Mouse (Mus musculus) limb, embryonic 14.5 days (tissue): ENCODE results near the gene Dlec1. TPM values are rescaled to one million over a fixed set of nuclear protein-coding genes. Genes with fewer than 3 reads are reported as not detected.
A peak's percentile ranks its signal among the peaks of the same experiment; 100 is the strongest.

Experiments used
- ATAC-seq: fragments of 200-750 bp; cut with Nextera tagmentation; 2 replicates; pipeline ENCODE4 v1.8.0; 2017; ENCODE audit warnings: low read depth, moderate number of reproducible peaks, moderate TSS enrichment; ENCODE audit not compliant: low FRiP score
- DNase-seq: peaks from one replicate; pipeline ENCODE4 v3.0.0-alpha.2; 2015; ENCODE audit warnings: low spot score
- H3K27ac ChIP-seq: fragments of 300-500 bp; sonication (generic); replicated peaks from 2 replicates; pipeline ENCODE4 v1.5.1; 2014; ENCODE audit warnings: low read depth, mild to moderate bottlenecking, low read length, moderate library complexity, mixed read lengths
- H3K27me3 ChIP-seq: fragments of 300-500 bp; sonication (generic); 2 replicates; pipeline ENCODE4 v1.6.1; 2014; ENCODE audit warnings: low read length, mixed read lengths; ENCODE audit not compliant: control insufficient read depth, insufficient read depth
- H3K36me3 ChIP-seq: fragments of 300-500 bp; sonication (generic); 2 replicates; pipeline ENCODE4 v1.6.1; 2014; ENCODE audit warnings: mild to moderate bottlenecking, low read length, moderate library complexity, mixed read lengths; ENCODE audit not compliant: control insufficient read depth, insufficient read depth
- H3K4me1 ChIP-seq: fragments of 300-500 bp; sonication (generic); 2 replicates; pipeline ENCODE4 v1.6.1; 2014; ENCODE audit warnings: antibody characterized with exemption, low read length, mixed read lengths; ENCODE audit not compliant: control insufficient read depth, insufficient read depth
- H3K4me2 ChIP-seq: fragments of 300-500 bp; sonication (generic); replicated peaks from 2 replicates; pipeline ENCODE4 v1.6.1; 2014; ENCODE audit warnings: low read depth, mild to moderate bottlenecking, low read length, moderate library complexity; ENCODE audit not compliant: severe bottlenecking
- H3K4me3 ChIP-seq: fragments of 300-500 bp; sonication (generic); replicated peaks from 2 replicates; pipeline ENCODE4 v1.5.1; 2014; ENCODE audit warnings: low read length
- H3K9ac ChIP-seq: fragments of 300-500 bp; sonication (generic); 2 replicates; pipeline ENCODE4 v1.6.1; 2014; ENCODE audit warnings: mild to moderate bottlenecking, low read depth, low read length, moderate library complexity; ENCODE audit not compliant: severe bottlenecking
- H3K9me3 ChIP-seq: fragments of 300-500 bp; sonication (generic); 2 replicates; pipeline ENCODE4 v1.6.1; 2016; ENCODE audit warnings: low read length; ENCODE audit not compliant: control insufficient read depth
- POLR2A ChIP-seq: fragments of 200-500 bp; IDR thresholded peaks from 2 replicates; pipeline ENCODE4 v1.8.0; 2012; ENCODE audit warnings: inconsistent platforms, mild to moderate bottlenecking, moderate library complexity, borderline replicate concordance; ENCODE audit not compliant: insufficient read depth, insufficient read length; ENCODE audit errors: extremely low read depth
- WGBS: fragments of 180-500 bp; shearing (Covaris S2); extraction: QIAGEN DNeasy Blood & Tissue Kit; methylation state at CpG from one replicate; pipeline ENCODE4 v1.1.7; 2014; 5-methylcytosine and 5-hydroxymethylcytosine counted together
- polyA plus RNA-seq, 2 experiments: library from polyadenylated mRNA; depleted of rRNA in 1 of 2; stranded (reverse) in 1 of 2; unstranded in 1 of 2; fragments of >200 nt; fragmentation: Nextera tagmentation in 1 of 2; extraction: Ambion mirVana in 1 of 2; gene quantifications; 2 replicates each; pipeline versions ENCODE4 v1.2.1 to v1.2.3; 2012 to 2014

The Dlec1 gene
- polyA plus RNA-seq, 2 experiments, result 0.81 to 1.5 TPM

DNA sequence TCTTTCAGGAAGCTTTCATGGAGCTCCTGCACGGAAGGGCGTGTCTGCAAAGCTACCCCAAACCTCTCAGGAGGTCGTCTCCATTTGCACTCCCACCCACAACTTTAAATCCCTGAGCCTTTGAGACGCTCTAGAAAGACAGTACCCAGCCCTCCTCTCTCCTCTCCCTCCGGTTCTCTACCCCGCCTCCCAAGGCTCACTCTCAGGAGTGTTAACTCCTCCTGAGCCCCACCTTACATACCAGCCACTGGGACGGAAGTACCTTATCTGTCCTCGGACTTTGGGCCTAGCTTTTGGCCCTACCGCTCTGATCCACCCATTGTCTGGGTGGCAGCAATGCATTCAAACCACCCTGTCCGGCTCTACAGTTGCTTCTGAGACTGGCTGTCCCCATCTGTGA, 18.3 kb upstream of the Dlec1 start:
- WGBS, result 72% methylated on average over 10 of the region's 10 CpGs

DNA sequence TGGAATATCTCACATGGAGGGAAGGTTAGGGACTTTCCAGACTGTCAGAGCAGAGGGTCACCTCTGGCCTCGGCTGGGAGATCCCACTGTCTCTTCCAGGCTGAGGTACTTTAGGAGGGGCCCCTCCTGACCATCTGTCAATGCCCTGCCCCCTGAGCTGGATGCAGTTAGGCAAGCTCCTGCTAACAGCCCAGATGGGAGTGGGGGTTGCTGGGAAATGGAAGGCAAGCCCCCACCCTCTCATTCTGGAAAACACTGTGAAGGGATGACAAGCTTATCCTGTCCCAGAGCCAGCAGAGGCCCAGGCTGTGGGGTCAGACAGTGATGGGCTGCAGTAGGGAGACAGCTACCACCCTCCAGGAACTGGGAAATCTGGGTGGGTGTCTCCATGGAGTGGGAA, 15.8 kb upstream of the Dlec1 start:
- Histone ChIP-seq H3K36me3 (peaks cover 19% of the 10 kb centered on the region), H3K9ac (no peak overlapping the region), H3K4me3 (no peak overlapping the region), H3K4me1 (peaks cover 15% of the 10 kb centered on the region; the same call in 1 of the 2 replicates), H3K4me2 (no peak overlapping the region), H3K27me3 (no peaks in the 10 kb centered on the region), H3K9me3 (no peaks in the 10 kb centered on the region), H3K27ac (no peak overlapping the region)
- 36% methylated on average over 1 of the region's 1 CpGs for WGBS
- ATAC-seq, result no peak
- DNase-seq, result no peak
- TF ChIP-seq POLR2A, result no peak

More for the DNA sequence above, 18.3 kb upstream of the Dlec1 start:
- peaks cover 36% of the 10 kb centered on the region for H3K36me3 ChIP-seq
- H3K4me2 ChIP-seq, result no peak overlapping the region
- no peak for TF ChIP-seq POLR2A
- H3K4me3 ChIP-seq, result no peak overlapping the region
- H3K9ac ChIP-seq, result no peak overlapping the region
- ATAC-seq, result no peak
- H3K4me1 ChIP-seq, result peaks cover 15% of the 10 kb centered on the region; the same call in 1 of the 2 replicates
- no peak for DNase-seq
- no peaks in the 10 kb centered on the region for H3K9me3 ChIP-seq
- no peak overlapping the region for H3K27ac ChIP-seq
- no peaks in the 10 kb centered on the region for H3K27me3 ChIP-seq

DNA sequence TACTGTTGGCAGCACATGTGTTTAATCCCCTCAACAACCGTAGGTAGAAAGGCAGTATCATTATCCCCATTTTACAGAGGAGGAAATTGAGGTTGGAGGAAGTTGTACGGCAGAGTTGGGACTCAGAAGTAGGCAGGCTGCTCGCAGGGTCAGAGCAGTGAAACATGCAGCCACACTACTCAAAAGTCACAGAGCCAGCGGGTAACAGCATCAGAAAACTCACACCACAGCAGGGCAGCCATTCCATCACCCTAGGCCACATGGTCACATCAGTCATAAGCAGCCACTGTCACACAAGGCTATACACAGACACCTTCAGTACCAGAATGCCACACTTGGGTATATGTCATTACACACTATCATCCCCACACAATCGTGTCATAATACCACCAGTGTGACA, 15.0 kb upstream of the Dlec1 start:
- H3K9ac ChIP-seq, result no peak overlapping the region

DNA sequence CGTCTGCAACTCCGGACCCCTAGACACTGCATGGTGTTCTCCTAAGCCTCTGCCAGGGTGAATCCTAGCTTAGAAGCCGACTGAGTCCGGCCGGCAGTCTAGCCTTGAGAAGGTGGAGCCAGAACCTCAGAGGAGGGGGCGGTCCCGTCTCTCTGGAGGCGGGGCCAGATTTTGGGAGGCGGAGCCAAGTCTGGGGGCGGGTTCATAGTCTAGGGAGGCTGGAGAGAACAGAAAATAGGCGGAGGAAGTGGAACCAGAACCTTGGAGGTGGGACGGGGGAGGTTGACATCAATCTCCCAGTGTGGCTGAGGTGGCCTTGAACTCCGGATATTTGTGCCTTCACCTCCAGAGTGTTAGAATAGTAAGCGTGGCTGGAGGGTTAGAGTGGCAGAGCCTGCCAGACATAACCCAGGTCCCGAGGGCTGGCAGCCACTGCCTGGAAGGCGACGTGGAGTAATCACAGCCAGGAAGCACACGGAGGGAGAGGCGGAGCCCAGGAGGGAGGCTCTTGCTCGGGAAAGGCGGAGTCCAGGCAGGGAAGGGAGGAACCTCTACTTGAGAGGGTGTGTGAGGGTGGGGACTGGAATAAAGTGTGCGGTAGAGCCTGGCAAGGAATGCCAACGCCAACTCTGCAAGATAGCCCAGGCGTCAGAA, 14.0 kb upstream of the Dlec1 start:
- no peak for TF ChIP-seq POLR2A
- Histone ChIP-seq H3K9ac (0 out of 2 replicates have a peak overlapping the region, but pooled peaks have one; percentile 9), H3K4me1 (peaks cover 20% of the 10 kb centered on the region), H3K36me3 (peaks cover 13% of the 10 kb centered on the region; the same call in 1 of the 2 replicates), H3K27me3 (no peaks in the 10 kb centered on the region), H3K4me3 (peak overlapping the region; percentile 35), H3K9me3 (no peaks in the 10 kb centered on the region), H3K27ac (no peak overlapping the region; the same call in 1 of the 2 replicates), H3K4me2 (peak overlapping the region; percentile 53)
- DNase-seq (peak; percentile 78), ATAC-seq (peak; percentile 85)
- WGBS, result 1% methylated on average over 23 of the region's 24 CpGs

More for the DNA sequence above, 15.0 kb upstream of the Dlec1 start:
- H3K4me1 ChIP-seq, result peaks cover 17% of the 10 kb centered on the region
- ATAC-seq (no peak), DNase-seq (no peak)
- H3K27me3 ChIP-seq, result no peaks in the 10 kb centered on the region
- TF ChIP-seq POLR2A, result no peak
- 87% methylated on average over 5 of the region's 5 CpGs for WGBS
- peaks cover 13% of the 10 kb centered on the region; the same call in 1 of the 2 replicates for H3K36me3 ChIP-seq
- H3K9me3 ChIP-seq, result no peaks in the 10 kb centered on the region
- H3K4me3 ChIP-seq, result no peak overlapping the region
- H3K4me2 ChIP-seq, result peak overlapping the region; percentile 53; the same call in 1 of the 2 replicates
- H3K27ac ChIP-seq, result no peak overlapping the region

DNA sequence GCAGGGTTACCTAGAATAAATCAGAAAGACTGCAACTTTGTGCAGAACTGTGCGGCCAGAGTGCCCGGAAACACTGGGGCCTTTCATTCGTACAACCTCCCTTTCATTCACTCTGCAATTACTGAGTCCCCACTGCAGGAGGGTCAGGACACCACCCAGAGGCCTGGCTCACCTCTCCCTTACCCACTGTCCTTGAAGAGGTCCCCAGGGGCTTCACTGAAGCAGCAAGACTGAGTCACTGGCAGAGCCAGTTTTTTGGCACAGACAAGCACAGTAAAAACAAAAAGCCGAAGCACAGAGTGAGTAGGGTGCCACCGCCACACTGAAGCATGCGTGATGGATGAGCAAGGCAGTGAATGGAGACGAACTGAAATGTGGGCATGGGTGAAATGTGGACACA, 12.8 kb upstream of the Dlec1 start:
- Histone ChIP-seq H3K27ac (0 out of 2 replicates have a peak overlapping the region, but pooled peaks have one; percentile 43), H3K9me3 (no peaks in the 10 kb centered on the region), H3K4me3 (no peak overlapping the region), H3K27me3 (no peaks in the 10 kb centered on the region), H3K4me2 (peak overlapping the region; percentile 19), H3K36me3 (0 out of 2 replicates have a peak, but pooled peaks cover 3% of the 10 kb centered on the region), H3K4me1 (peaks cover 28% of the 10 kb centered on the region), H3K9ac (no peak overlapping the region)
- ATAC-seq (no peak), DNase-seq (no peak)
- TF ChIP-seq POLR2A, result no peak
- WGBS, result 68% methylated on average over 7 of the region's 7 CpGs
